Mouse (Mus musculus): ENCODE results near the gene Ankrd23. TPM values are rescaled to one million over a fixed set of nuclear protein-coding genes. Genes with fewer than 3 reads are reported as not detected.

The Ankrd23 gene
- polyA plus RNA-seq, 1 experiment from 2014 or later = 19.4 TPM

DNA sequence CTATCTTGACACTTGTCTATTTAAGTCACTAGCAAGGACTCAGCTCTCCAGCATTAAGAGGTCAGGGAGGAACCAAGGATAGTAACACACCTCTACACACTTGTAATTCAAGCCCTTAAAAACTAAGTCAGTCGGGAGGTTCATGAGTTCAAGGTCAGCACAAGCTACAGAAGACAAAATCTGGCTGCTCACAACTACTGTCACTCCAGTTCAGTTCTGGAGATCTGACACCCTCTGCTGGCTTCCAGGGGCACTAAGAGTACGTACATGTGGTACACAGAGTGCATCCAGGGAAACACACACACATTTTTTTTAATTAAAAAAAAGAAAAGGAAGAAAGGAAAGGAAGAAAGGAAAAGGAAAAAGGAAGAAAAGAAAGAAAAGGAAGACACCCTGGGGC is 40.0 kb downstream of the Ankrd23 start:
- Histone ChIP-seq H3K4me1 (ENCODE audit: control insufficient read depth, insufficient read depth, low read length) (peaks cover 5% of the 10 kb centered on the region; the same call in 1 of the 2 replicates), H3K9me3 (ENCODE audit: control insufficient read depth, low read depth, low read length) (no peaks in the 10 kb centered on the region), H3K27me3 (ENCODE audit: control insufficient read depth, insufficient read depth, low read length) (no peaks in the 10 kb centered on the region), H3K27ac (ENCODE audit: low read length) (no peak overlapping the region), H3K9ac (replicated peaks; ENCODE audit: low read depth, low read length) (no peak overlapping the region), H3K36me3 (ENCODE audit: control insufficient read depth, insufficient read depth, low read length) (peaks cover 3% of the 10 kb centered on the region), H3K4me3 (ENCODE audit: low read depth, low read length) (no peak overlapping the region), H3K4me2 (replicated peaks; ENCODE audit: low read depth, low read length) (no peak overlapping the region)
- ATAC-seq (ENCODE audit: insufficient number of reproducible peaks, insufficient read depth, low FRiP score, low read depth) = no peak
- 53% methylated on average over 2 of the region's 2 CpGs for WGBS

GRCm38 (mm10) chr1:36493299-36493698 is 43.4 kb downstream of the Ankrd23 start:
- no peak overlapping the region for H3K9ac ChIP-seq (replicated peaks; ENCODE audit: low read depth, low read length)
- H3K4me3 ChIP-seq (ENCODE audit: low read depth, low read length) = no peak overlapping the region
- no peaks in the 10 kb centered on the region for H3K9me3 ChIP-seq (ENCODE audit: control insufficient read depth, low read depth, low read length)
- H3K27ac ChIP-seq (ENCODE audit: low read length) = no peak overlapping the region
- H3K36me3 ChIP-seq (ENCODE audit: control insufficient read depth, insufficient read depth, low read length) = no peaks in the 10 kb centered on the region
- WGBS = 74% methylated on average over 6 of the region's 6 CpGs
- H3K4me2 ChIP-seq (replicated peaks; ENCODE audit: low read depth, low read length) = no peak overlapping the region
- H3K27me3 ChIP-seq (ENCODE audit: control insufficient read depth, insufficient read depth, low read length) = no peaks in the 10 kb centered on the region
- ATAC-seq (ENCODE audit: insufficient number of reproducible peaks, insufficient read depth, low FRiP score, low read depth) = no peak
- peaks cover 5% of the 10 kb centered on the region; the same call in 1 of the 2 replicates for H3K4me1 ChIP-seq (ENCODE audit: control insufficient read depth, insufficient read depth, low read length)

DNA sequence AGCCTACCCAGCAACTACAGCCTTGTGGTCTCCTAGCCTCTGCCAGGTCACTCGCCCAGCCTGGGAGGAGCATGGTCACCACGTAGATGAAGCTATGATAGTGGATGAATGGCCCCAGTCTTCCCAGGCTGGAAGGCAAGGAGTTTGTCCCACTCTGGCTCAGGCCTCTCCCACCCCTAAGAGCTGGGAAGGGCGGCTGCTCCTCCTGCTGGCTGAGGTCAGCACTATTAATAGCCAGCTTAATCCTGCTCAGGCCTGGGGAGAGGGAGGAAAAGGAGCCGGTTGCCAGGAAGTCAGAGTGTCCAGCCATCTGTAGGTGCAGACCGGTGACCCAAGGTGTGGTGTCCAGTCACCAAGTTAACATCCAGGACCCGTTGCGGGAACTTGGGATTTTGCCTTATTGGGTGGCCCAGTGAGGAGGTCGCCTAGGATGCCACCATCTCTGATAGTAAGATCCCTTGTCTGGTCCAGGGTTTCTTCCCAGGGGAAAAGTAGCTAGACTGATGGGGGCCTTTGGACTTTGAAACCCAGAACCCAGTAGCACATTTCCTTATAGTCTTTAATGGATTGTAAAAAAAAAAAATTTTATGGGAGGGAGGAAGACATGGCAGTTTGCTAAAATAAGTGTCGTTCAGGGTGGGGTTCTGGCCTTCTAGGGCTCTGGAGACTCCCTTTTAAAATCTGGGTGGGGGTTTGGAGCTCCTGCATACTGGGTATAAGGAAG is 44.1 kb downstream of the Ankrd23 start:
- Histone ChIP-seq H3K36me3 (ENCODE audit: control insufficient read depth, insufficient read depth, low read length) (no peaks in the 10 kb centered on the region), H3K27me3 (ENCODE audit: control insufficient read depth, insufficient read depth, low read length) (no peaks in the 10 kb centered on the region), H3K9me3 (ENCODE audit: control insufficient read depth, low read depth, low read length) (no peaks in the 10 kb centered on the region), H3K27ac (ENCODE audit: low read length) (no peak overlapping the region), H3K4me3 (ENCODE audit: low read depth, low read length) (no peak overlapping the region), H3K4me2 (replicated peaks; ENCODE audit: low read depth, low read length) (no peak overlapping the region), H3K9ac (replicated peaks; ENCODE audit: low read depth, low read length) (no peak overlapping the region), H3K4me1 (ENCODE audit: control insufficient read depth, insufficient read depth, low read length) (peaks cover 5% of the 10 kb centered on the region; the same call in 1 of the 2 replicates)
- WGBS = 45% methylated on average over 9 of the region's 9 CpGs
- ATAC-seq (ENCODE audit: insufficient number of reproducible peaks, insufficient read depth, low FRiP score, low read depth) = peak; percentile 85; the same call in 1 of the 2 replicates

DNA sequence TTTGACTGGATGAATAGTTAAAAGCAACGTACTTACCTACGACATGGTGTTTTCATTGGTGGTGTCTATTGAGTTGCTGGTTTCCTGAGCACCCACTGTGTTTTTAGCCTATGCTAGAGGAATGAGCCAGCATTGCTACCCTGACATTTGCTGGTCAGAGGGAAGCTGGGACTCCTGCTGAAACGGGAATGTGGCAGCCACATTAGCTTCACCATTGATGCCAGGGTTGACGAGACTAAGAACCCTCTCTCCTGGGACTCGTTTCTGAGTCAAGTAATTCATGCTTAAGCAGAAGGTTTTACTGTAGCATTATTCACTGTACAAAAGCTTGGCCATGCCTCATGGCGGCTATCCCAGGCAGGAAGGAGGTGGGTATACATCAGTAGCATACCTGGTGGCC is 47.0 kb downstream of the Ankrd23 start:
- Histone ChIP-seq H3K9ac (replicated peaks; ENCODE audit: low read depth, low read length) (no peak overlapping the region), H3K4me1 (ENCODE audit: control insufficient read depth, insufficient read depth, low read length) (peaks cover 5% of the 10 kb centered on the region; the same call in 1 of the 2 replicates), H3K27me3 (ENCODE audit: control insufficient read depth, insufficient read depth, low read length) (no peaks in the 10 kb centered on the region), H3K4me2 (replicated peaks; ENCODE audit: low read depth, low read length) (no peak overlapping the region), H3K27ac (ENCODE audit: low read length) (no peak overlapping the region), H3K9me3 (ENCODE audit: control insufficient read depth, low read depth, low read length) (no peaks in the 10 kb centered on the region), H3K36me3 (ENCODE audit: control insufficient read depth, insufficient read depth, low read length) (no peaks in the 10 kb centered on the region), H3K4me3 (ENCODE audit: low read depth, low read length) (no peak overlapping the region)
- WGBS = 83% methylated on average over 6 of the region's 6 CpGs
- ATAC-seq (ENCODE audit: insufficient number of reproducible peaks, insufficient read depth, low FRiP score, low read depth) = no peak

DNA sequence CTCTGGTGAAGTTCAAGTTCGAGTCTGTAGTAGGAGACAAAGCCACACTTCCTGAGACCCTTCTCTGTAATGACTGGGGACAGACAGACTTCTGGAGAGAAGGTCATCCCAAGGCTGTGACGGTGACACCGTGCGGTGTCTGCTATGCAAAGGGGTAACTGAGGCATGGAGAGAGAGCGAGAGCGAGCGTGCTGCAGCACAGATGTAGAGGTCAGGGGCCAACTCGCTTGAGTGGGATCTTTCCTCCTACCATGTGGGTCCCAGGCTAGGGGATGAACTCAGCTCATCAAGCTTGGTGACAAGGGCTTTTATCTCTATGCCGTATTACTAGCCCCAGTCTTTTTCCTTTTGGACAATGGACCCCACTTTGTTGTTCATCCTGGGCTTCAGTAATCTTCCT is 49.6 kb downstream of the Ankrd23 start:
- no peaks in the 10 kb centered on the region for H3K36me3 ChIP-seq (ENCODE audit: control insufficient read depth, insufficient read depth, low read length)
- H3K27ac ChIP-seq (ENCODE audit: low read length) = no peak overlapping the region
- H3K4me3 ChIP-seq (ENCODE audit: low read depth, low read length) = no peak overlapping the region
- WGBS = 90% methylated on average over 9 of the region's 9 CpGs
- no peak overlapping the region for H3K9ac ChIP-seq (replicated peaks; ENCODE audit: low read depth, low read length)
- no peaks in the 10 kb centered on the region for H3K27me3 ChIP-seq (ENCODE audit: control insufficient read depth, insufficient read depth, low read length)
- no peak for ATAC-seq (ENCODE audit: insufficient number of reproducible peaks, insufficient read depth, low FRiP score, low read depth)
- H3K9me3 ChIP-seq (ENCODE audit: control insufficient read depth, low read depth, low read length) = no peaks in the 10 kb centered on the region
- peaks cover 5% of the 10 kb centered on the region for H3K4me1 ChIP-seq (ENCODE audit: control insufficient read depth, insufficient read depth, low read length)
- H3K4me2 ChIP-seq (replicated peaks; ENCODE audit: low read depth, low read length) = no peak overlapping the region

DNA sequence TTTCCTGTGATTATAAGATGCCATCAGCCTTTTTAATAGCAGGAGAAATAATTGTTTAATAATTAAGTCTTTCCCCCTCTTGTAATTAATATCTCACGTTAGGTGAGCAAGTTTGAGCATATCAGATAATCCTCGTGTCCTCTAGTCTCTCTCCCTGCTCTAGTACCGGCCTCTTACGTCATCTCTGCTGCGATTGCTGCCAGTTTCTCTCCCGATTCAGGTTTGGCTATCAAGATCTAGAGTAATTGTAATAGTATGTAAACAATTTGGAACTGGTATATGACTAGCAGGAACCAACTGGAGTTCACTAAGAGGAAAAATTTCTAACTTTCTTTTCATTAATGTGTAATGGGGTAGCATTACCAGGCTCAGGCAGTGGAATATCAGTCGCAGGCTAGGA is 51.6 kb downstream of the Ankrd23 start:
- no peaks in the 10 kb centered on the region for H3K36me3 ChIP-seq (ENCODE audit: control insufficient read depth, insufficient read depth, low read length)
- H3K4me1 ChIP-seq (ENCODE audit: control insufficient read depth, insufficient read depth, low read length) = peaks cover 2% of the 10 kb centered on the region; the same call in 1 of the 2 replicates
- no peak overlapping the region for H3K4me2 ChIP-seq (replicated peaks; ENCODE audit: low read depth, low read length)
- H3K9ac ChIP-seq (replicated peaks; ENCODE audit: low read depth, low read length) = no peak overlapping the region
- H3K4me3 ChIP-seq (ENCODE audit: low read depth, low read length) = no peak overlapping the region
- no peaks in the 10 kb centered on the region for H3K27me3 ChIP-seq (ENCODE audit: control insufficient read depth, insufficient read depth, low read length)
- H3K9me3 ChIP-seq (ENCODE audit: control insufficient read depth, low read depth, low read length) = no peaks in the 10 kb centered on the region
- WGBS = 55% methylated on average over 7 of the region's 7 CpGs
- no peak overlapping the region for H3K27ac ChIP-seq (ENCODE audit: low read length)
- no peak for ATAC-seq (ENCODE audit: insufficient number of reproducible peaks, insufficient read depth, low FRiP score, low read depth)

GRCm38 (mm10) chr1:36483825-36484224 is 52.9 kb downstream of the Ankrd23 start:
- Histone ChIP-seq H3K4me3 (ENCODE audit: low read depth, low read length) (no peak overlapping the region), H3K9me3 (ENCODE audit: control insufficient read depth, low read depth, low read length) (no peaks in the 10 kb centered on the region), H3K27ac (ENCODE audit: low read length) (no peak overlapping the region), H3K4me1 (ENCODE audit: control insufficient read depth, insufficient read depth, low read length) (peaks cover 2% of the 10 kb centered on the region; the same call in 1 of the 2 replicates), H3K4me2 (replicated peaks; ENCODE audit: low read depth, low read length) (no peak overlapping the region), H3K27me3 (ENCODE audit: control insufficient read depth, insufficient read depth, low read length) (no peaks in the 10 kb centered on the region), H3K36me3 (ENCODE audit: control insufficient read depth, insufficient read depth, low read length) (no peaks in the 10 kb centered on the region), H3K9ac (replicated peaks; ENCODE audit: low read depth, low read length) (no peak overlapping the region)
- WGBS = 64% methylated on average over 4 of the region's 4 CpGs
- ATAC-seq (ENCODE audit: insufficient number of reproducible peaks, insufficient read depth, low FRiP score, low read depth) = no peak

Measured in stomach, embryonic 14.5 days (tissue).